Mouse (Mus musculus) myocyte (in vitro differentiated cells): Measurements from ENCODE around the gene Cby1.

Experiments used
- CEBPB ChIP-seq: IDR thresholded peaks from 2 replicates; pipeline ENCODE4 v1.6.1; 2011; ENCODE audit warnings: mild to moderate bottlenecking, moderate library complexity; ENCODE audit not compliant: poor library complexity, insufficient read depth, severe bottlenecking
- E2F4 ChIP-seq: IDR thresholded peaks from one replicate; pipeline ENCODE4 v1.6.1; 2011; ENCODE audit warnings: mild to moderate bottlenecking, control low read depth, moderate library complexity; ENCODE audit not compliant: insufficient read depth
- MAX ChIP-seq: IDR thresholded peaks from one replicate; pipeline ENCODE4 v1.6.1; 2011; ENCODE audit warnings: low read depth, mild to moderate bottlenecking, control low read depth
- MYOD1 ChIP-seq, 3 experiments: IDR thresholded peaks; one replicate each; pipeline ENCODE4 v1.6.1; 2011; ENCODE audit warnings: control low read depth in 2 of 3, low read depth in 2 of 3, mild to moderate bottlenecking in 2 of 3, moderate library complexity in 1 of 3; ENCODE audit not compliant: insufficient read length in 2 of 3, control insufficient read depth in 1 of 3
- MYOG ChIP-seq, 3 experiments: IDR thresholded peaks; one replicate each; pipeline ENCODE4 v1.6.1; 2011; ENCODE audit warnings: control low read depth in 2 of 3, low read depth in 2 of 3, mild to moderate bottlenecking in 2 of 3; ENCODE audit not compliant: insufficient read length in 2 of 3, control insufficient read depth in 1 of 3, insufficient read depth in 1 of 3
- POLR2A ChIP-seq: IDR thresholded peaks from one replicate; pipeline ENCODE4 v1.6.1; 2011; ENCODE audit warnings: low read depth, mild to moderate bottlenecking, control low read depth, moderate library complexity; ENCODE audit not compliant: insufficient read length
- POLR2AphosphoS2 ChIP-seq: IDR thresholded peaks from one replicate; pipeline ENCODE4 v1.6.1; 2011; ENCODE audit warnings: low read depth, control low read depth; ENCODE audit not compliant: insufficient read length
- SRF ChIP-seq: IDR thresholded peaks from one replicate; pipeline ENCODE4 v1.6.1; 2011; ENCODE audit warnings: low read depth; ENCODE audit not compliant: control insufficient read depth, insufficient read length
- TCF12 ChIP-seq: IDR thresholded peaks from one replicate; pipeline ENCODE4 v1.6.1; 2011; ENCODE audit warnings: mild to moderate bottlenecking, control low read depth; ENCODE audit not compliant: poor library complexity, insufficient read depth, severe bottlenecking
- TCF3 ChIP-seq: IDR thresholded peaks from one replicate; pipeline ENCODE4 v1.6.1; 2011; ENCODE audit warnings: low read depth, control low read depth; ENCODE audit not compliant: insufficient read length
- USF1 ChIP-seq: IDR thresholded peaks from one replicate; pipeline ENCODE4 v1.6.1; 2011; ENCODE audit warnings: low read depth, mild to moderate bottlenecking, control low read depth, moderate library complexity

- TF ChIP-seq POLR2A (no peak), TCF12 (no peak), POLR2AphosphoS2 (no peak), TCF3 (no peak), E2F4 (no peak), CEBPB (no peak), USF1 (no peak), MAX (no peak), MYOG (IDR thresholded peaks at IDR 0.05; ENCODE audit: control insufficient read depth in 1 of 3, insufficient read depth in 1 of 3, insufficient read length in 2 of 3, low read depth in 2 of 3) (no peak), MYOD1 (IDR thresholded peaks at IDR 0.05; ENCODE audit: control insufficient read depth in 1 of 3, insufficient read length in 2 of 3, low read depth in 2 of 3) (no peak), SRF (no peak)
Measured at GRCm38 (mm10) chr15:79617135-79617534, 41.9 kb upstream of the Cby1 start.
